Mouse (Mus musculus): Measurements from ENCODE around the gene Gm3854.
"Not testable (repeated sequence)": the region's sequence is repeated elsewhere in the genome, so short reads cannot be mapped to it uniquely, and the experiment has no call there.

The Gm3854 gene

GRCm38 (mm10) chr7:6343501-6344071, at the start of gene Gm3854:
Gene Gm3854 (plus strand): TSS chr7:6343759.
- peak; percentile 32 for DNase-seq (ENCODE audit: low spot score)

- DNase-seq (ENCODE audit: low spot score): not testable (repeated sequence)
Measured at GRCm38 (mm10) chr7:6300796-6301195, 42.8 kb upstream of the Gm3854 start.

GRCm38 (mm10) chr7:6330458-6331232, 12.9 kb upstream of the Gm3854 start:
- DNase-seq (ENCODE audit: low spot score): no peak

GRCm38 (mm10) chr7:6331233-6331956, 12.2 kb upstream of the Gm3854 start, which contains the start of gene Zfp583:
Gene Zfp583 (minus strand): TSS chr7:6331285.
- peak; percentile 74 for DNase-seq (ENCODE audit: low spot score)

GRCm38 (mm10) chr7:6339865-6340264, 3.7 kb upstream of the Gm3854 start:
- no peak for DNase-seq (ENCODE audit: low spot score)

GRCm38 (mm10) chr7:6344124-6344523, 565 bp downstream of the Gm3854 start:
- no peak for DNase-seq (ENCODE audit: low spot score)

GRCm38 (mm10) chr7:6358121-6358520, 14.6 kb downstream of the Gm3854 start:
- DNase-seq (ENCODE audit: low spot score): no peak

GRCm38 (mm10) chr7:6358937-6359590, 15.5 kb downstream of the Gm3854 start:
- no peak for DNase-seq (ENCODE audit: low spot score)

GRCm38 (mm10) chr7:6360477-6361060, 17.0 kb downstream of the Gm3854 start:
- DNase-seq (ENCODE audit: low spot score): no peak

GRCm38 (mm10) chr7:6361756-6362155, 18.2 kb downstream of the Gm3854 start:
- no peak for DNase-seq (ENCODE audit: low spot score)

- peak; percentile 99 for DNase-seq (ENCODE audit: low spot score)
Measured at GRCm38 (mm10) chr7:6362268-6363046, 18.9 kb downstream of the Gm3854 start.

GRCm38 (mm10) chr7:6363047-6363488, 19.5 kb downstream of the Gm3854 start, which contains the start of gene Zfp78:
Gene Zfp78 (plus strand): TSS chr7:6363280.
- DNase-seq (ENCODE audit: low spot score): peak; percentile 83

- no peak for DNase-seq (ENCODE audit: low spot score)
Measured at GRCm38 (mm10) chr7:6364761-6365160, 21.2 kb downstream of the Gm3854 start.

- no peak for DNase-seq (ENCODE audit: low spot score)
Measured at GRCm38 (mm10) chr7:6367185-6367584, 23.6 kb downstream of the Gm3854 start.

- not testable (repeated sequence) for DNase-seq (ENCODE audit: low spot score)
Measured at GRCm38 (mm10) chr7:6368146-6368545, 24.6 kb downstream of the Gm3854 start.

- DNase-seq (ENCODE audit: low spot score): no peak
Measured at GRCm38 (mm10) chr7:6369460-6369859, 25.9 kb downstream of the Gm3854 start.

- DNase-seq (ENCODE audit: low spot score): no peak
Measured at GRCm38 (mm10) chr7:6372993-6373392, 29.4 kb downstream of the Gm3854 start.

GRCm38 (mm10) chr7:6378441-6378840, 34.9 kb downstream of the Gm3854 start:
- DNase-seq (ENCODE audit: low spot score): no peak

GRCm38 (mm10) chr7:6381431-6381830, 37.9 kb downstream of the Gm3854 start:
- DNase-seq (ENCODE audit: low spot score): no peak

- peak; percentile 95 for DNase-seq (ENCODE audit: low spot score)
Measured at GRCm38 (mm10) chr7:6383044-6383455, 39.5 kb downstream of the Gm3854 start, which contains the start of gene Zfp28. Gene Zfp28 (plus strand): TSS chr7:6383295.

- DNase-seq (ENCODE audit: low spot score): no peak
Measured at GRCm38 (mm10) chr7:6384011-6384410, 40.5 kb downstream of the Gm3854 start.

Data from ovary, adult 18-20 months (tissue).